Mouse (Mus musculus): ENCODE results near the gene Klhl7.
"Not testable (repeated sequence)": the region's sequence is repeated elsewhere in the genome, so short reads cannot be mapped to it uniquely, and the experiment has no call there.

Gene Klhl7

GRCm38 (mm10) chr5:24095393-24095792, 5.0 kb upstream of the Klhl7 start:
- DNase-seq (ENCODE audit: low spot score) = no peak

- no peak for DNase-seq (ENCODE audit: low spot score)
Observed at GRCm38 (mm10) chr5:24095881-24096280, 4.5 kb upstream of the Klhl7 start.

- peak; percentile 72 for DNase-seq (ENCODE audit: low spot score)
Observed at GRCm38 (mm10) chr5:24100810-24101311, 456 bp downstream of the Klhl7 start.

GRCm38 (mm10) chr5:24101446-24102140, 1.2 kb downstream of the Klhl7 start:
- peak; percentile 54 for DNase-seq (ENCODE audit: low spot score)

DNA sequence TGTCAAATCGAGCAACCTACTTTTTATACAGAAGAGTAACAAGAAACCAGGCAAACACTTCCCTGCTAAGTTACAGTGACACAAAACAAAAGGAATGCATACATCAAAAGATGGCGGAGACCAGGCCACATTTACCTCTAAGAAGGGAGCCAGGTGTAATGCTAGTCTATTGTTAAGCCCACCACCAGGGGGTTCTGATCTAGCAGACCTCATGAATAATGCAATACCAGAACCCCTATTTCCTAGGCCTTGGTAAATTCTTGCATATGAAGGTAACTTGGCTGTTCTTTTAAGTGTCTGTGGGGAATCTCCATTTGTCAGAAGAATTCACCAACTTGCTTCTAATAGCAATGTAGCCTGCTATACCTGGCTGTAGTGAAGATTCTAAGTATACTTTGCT, 2.8 kb downstream of the Klhl7 start:
- DNase-seq (ENCODE audit: low spot score) = not testable (repeated sequence)

GRCm38 (mm10) chr5:24103841-24104240, 3.4 kb downstream of the Klhl7 start:
- DNase-seq (ENCODE audit: low spot score) = no peak

DNA sequence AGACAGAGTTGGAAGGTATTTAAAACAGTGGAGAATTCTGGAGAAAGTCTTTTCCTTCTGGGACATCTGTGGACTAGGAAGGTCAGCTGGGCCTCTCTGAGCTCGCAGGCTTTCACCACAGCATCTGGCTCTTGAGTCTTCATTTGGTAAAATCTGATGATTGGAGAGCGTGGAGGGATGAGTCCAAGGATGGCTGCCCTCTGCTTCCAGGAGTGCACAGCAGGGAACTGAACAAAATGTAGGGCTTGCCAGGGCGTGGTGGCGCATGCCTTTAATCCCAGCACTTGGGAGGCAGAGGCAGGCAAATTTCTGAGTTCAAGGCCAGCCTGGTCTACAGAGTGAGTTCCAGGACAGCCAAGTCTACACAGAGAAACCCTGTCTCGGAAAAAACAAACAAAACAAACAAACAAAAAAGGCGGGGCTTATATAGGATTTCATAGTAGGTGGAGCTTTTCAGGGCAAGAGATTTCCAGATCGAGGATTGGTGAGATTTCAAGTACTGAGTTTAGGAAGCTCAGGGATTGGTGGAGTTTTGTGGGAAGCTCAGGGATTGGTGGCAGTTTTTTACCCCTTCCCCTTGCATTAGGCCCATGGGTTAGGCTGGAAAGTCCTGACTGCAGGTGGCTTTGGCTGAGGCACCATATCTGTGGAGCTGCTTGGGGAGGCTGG, 6.8 kb downstream of the Klhl7 start:
- DNase-seq (ENCODE audit: low spot score) = no peak

DNA sequence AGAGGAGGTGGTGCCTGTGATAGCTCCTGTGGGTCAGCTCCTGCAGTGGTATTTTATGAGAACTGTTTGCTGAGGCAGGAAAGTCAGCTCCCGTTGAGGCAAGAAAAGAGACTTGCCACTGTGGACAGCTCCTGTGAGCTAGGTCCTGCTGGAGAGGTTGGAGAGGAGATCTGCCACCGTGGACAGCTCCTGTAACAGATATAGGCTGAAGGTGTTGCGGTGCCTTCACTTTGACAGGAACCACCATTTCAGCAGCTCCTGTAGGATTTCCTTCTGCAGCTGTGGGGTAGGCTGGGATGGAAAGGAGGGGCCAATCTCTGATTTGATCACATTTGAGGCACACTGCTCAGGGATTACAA, 7.3 kb downstream of the Klhl7 start:
- no peak for DNase-seq (ENCODE audit: low spot score)

DNA sequence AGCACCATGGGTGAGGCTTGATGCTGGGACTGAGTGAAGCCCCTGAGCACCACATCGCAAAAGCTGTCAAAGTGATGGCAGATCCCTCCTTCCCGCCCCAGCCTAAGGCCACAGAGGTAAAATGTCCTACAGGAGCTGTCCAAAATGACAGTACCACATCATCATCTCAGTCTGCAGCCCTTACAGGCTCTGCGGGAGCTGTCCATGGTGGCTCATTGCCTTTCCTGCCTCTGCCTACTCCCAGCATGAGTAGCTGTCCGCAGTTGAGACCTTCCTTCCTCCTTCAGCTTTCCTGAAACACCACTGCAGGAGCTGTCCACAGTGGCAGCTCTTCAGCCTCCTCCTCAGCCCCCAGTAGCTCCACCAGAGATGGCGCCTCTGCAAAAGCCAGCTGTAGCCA, 9.7 kb downstream of the Klhl7 start:
- DNase-seq (ENCODE audit: low spot score) = peak; percentile 69

- no peak for DNase-seq (ENCODE audit: low spot score)
Observed at GRCm38 (mm10) chr5:24112116-24112903, 11.9 kb downstream of the Klhl7 start.

GRCm38 (mm10) chr5:24122221-24122620, 21.8 kb downstream of the Klhl7 start:
- DNase-seq (ENCODE audit: low spot score) = no peak

GRCm38 (mm10) chr5:24124175-24124574, 23.8 kb downstream of the Klhl7 start:
- peak; percentile 49 for DNase-seq (ENCODE audit: low spot score)

DNA sequence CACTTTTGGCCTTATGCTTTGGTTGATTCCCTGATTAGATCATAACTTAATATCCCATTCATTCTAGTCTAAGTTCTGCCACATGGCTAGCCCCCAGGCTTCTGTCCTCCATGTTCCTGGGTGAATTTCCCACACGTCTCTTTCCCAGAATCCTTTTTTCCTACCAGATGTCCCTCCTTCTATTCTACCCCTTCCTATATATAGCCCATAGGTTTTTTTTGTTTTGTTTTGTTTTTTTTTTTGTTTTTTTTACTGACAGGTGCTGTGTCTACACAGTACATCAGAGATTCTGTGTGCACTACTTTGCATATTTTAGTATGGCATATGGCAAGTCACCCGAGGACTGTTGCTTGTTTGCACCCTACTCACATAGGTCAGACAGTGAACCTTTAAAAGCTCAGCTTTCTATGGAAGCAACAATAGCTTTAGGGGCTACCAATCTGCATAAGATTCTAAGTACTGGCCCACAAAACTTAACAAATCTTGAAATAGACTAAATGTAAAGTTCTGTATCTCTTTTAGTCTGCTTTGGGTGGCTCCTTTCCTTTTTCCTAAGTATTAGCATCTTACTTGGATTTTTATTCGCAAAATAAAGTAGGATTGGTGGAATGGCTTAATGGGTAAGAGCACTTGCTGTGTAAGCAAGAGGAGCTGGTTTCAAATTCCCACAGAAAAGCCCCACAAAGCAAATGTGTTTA, 24.3 kb downstream of the Klhl7 start:
- DNase-seq (ENCODE audit: low spot score) = no peak

- no peak for DNase-seq (ENCODE audit: low spot score)
Observed at GRCm38 (mm10) chr5:24125910-24126636, 25.7 kb downstream of the Klhl7 start.

- DNase-seq (ENCODE audit: low spot score) = no peak
Observed at GRCm38 (mm10) chr5:24126967-24127366, 26.6 kb downstream of the Klhl7 start.

DNA sequence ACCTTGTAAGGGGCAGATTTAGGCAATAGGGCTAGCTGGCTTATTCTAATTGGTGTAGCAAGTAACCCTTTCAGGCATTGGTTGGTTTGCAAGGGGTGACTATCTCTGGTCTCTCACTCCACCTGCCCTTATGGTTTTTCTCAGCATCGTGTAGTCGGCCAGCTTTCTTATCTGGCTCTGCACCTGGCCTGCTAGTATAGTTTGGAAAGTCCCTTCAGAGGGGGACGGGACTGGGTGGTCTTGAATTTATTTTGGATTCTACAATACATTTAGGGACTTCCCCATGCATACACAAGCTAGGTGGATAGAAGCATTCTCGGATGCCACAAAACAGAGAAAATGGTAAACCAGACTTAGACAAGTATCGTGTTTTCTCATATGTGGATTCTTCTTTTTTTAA, 46.6 kb downstream of the Klhl7 start:
- DNase-seq (ENCODE audit: low spot score) = no peak

- no peak for DNase-seq (ENCODE audit: low spot score)
Observed at GRCm38 (mm10) chr5:24152199-24152598, 51.8 kb downstream of the Klhl7 start.

GRCm38 (mm10) chr5:24156774-24157173, 56.4 kb downstream of the Klhl7 start:
- DNase-seq (ENCODE audit: low spot score) = no peak

DNA sequence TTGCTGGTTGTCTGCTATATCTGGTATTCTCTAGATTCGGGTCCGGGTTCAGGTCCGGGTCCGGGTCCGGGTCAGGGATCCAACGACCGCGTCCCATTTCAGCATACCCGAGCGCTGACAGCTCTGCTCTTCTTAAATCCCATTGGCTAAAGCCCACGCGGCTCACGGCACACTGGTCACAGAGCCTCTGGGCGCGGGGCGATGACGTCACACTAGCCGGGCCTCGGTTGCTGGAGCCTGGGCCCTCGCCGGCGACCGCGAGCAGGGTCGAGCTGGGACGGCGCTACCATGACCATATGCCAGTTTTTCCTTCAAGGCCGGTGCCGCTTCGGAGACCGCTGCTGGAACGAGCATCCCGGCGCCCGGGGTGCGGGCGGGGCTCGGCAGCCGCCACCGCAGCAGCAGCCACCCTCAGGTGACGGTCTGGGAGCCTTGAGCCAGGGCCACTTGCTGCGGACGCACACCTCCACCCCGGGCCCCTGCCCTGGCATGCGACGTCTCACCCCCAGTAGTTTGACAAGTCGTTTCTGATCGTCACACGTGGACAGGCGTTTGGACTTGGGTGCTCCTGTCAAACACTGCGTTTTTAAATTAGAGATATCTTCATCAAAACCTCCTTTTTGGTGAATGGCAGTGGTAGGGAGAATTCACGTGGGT, 64.5 kb downstream of the Klhl7 start, which contains the start of gene Nupl2:
Gene Nupl2 (plus strand): TSS at position 175 of the 657 bp plus-strand sequence.
- peak; percentile 99 for DNase-seq (ENCODE audit: low spot score)

- no peak for DNase-seq (ENCODE audit: low spot score)
Observed at GRCm38 (mm10) chr5:24167263-24167662, 66.9 kb downstream of the Klhl7 start.

DNA sequence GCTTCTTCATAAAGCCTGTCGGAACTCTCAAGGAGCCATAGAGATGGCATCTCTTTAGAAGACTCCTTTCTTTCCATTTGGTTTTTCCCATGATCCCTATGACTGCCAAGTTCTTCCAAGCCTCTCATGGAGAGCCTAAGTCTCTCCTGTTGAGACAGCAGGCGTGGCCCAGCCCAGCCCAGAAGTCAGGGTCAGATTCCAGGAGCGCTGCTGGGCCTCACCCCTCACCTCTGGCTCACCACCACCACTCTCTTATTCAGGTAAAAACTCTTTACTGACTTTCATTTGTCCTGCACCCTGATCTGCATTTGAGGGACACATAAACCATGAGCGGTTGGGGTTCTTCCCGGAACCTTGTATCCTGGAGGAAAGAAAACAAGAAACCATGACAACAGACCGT, 69.5 kb downstream of the Klhl7 start:
- no peak for DNase-seq (ENCODE audit: low spot score)

Data from embryo, embryonic 10 days (tissue).